Mouse (Mus musculus): ENCODE results near the gene Nme4.

Gene Nme4

GRCm38 (mm10) chr17:26066488-26067020 is 28.8 kb downstream of the Nme4 start:
- no peak for DNase-seq (ENCODE audit: low spot score)

DNA sequence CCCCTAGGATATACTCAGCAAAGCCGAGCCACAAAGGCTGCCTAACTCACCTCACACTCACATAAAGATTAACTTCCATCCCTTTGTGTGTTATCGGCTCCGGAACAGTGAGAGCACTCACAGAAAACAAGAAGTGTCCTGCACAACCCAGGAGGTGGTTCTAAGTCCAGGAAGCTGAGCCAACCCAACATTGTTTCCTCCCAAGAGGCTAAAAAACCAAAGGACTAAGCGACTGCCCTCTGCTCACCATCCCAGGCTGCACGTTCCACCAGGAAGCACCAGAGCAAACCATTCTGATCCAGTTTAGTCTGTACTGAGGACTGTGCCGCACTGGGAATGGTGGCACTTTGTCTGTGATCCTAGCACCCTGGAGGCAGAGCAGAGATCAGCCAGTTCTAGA is 30.5 kb downstream of the Nme4 start:
- DNase-seq (ENCODE audit: low spot score): no peak

GRCm38 (mm10) chr17:26057787-26058567 is 37.4 kb downstream of the Nme4 start:
- no peak for DNase-seq (ENCODE audit: low spot score)

DNA sequence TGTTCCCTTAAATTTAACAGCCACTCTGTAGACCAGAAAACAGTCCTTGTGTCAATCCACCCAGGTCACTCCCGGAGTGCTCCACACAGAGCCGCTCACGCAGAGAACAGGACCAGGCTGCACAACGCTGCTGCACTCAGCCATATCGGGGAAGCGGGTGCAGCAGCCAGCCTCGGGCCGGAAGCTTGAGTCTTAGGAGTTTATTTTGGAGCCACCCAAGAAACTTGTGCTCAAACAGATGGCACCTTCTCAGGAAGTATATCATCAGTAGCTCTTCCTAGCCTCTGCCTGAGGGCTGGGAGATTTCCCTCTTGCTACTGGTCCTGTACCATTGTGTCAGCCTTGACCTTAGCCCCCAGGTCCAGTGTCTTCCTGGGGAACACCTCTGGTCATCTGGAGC is 38.1 kb downstream of the Nme4 start:
- DNase-seq (ENCODE audit: low spot score): no peak

DNA sequence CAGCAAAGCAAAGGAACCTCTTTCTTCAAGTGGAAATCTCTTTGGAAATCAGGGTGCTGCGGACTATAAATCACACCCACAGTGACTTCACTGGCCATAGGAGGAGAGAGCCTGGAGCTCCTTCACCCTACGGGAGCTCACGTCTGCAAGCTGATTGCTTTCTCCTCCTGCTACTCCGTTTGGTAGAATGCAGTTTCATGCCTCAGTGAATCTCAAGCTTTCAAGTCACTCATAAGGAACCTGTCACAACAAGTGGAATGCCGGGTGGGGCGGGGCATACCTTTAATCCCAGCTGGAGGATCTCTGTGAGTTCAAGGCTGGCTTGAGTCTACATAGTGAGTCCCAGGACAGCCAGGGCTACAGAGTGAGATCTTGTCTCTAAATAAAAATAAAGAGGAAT is 40.2 kb downstream of the Nme4 start:
- DNase-seq (ENCODE audit: low spot score): no peak

- DNase-seq (ENCODE audit: low spot score): no peak
These were observed 41.1 kb downstream of the Nme4 start for GRCm38 (mm10) chr17:26054133-26054845.

DNA sequence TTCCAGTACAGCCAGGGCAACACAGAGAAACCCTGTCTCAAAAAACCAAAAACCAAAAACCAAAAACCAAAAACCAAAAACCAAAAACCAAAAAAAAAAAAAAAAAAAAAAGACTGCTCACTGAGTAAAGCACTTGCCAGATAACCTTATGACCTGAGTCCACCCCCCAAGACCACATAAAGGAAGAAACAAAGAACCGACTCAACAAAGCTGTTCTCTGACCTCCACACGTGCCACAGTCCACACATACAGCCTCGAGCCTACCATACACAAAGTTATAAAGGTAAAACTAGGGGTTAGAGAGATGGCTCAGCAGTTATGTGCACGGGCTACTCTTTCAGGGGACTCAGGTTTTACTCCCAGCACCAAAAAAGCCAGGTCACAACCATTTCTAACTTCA is 42.7 kb downstream of the Nme4 start:
- no peak for DNase-seq (ENCODE audit: low spot score)

DNA sequence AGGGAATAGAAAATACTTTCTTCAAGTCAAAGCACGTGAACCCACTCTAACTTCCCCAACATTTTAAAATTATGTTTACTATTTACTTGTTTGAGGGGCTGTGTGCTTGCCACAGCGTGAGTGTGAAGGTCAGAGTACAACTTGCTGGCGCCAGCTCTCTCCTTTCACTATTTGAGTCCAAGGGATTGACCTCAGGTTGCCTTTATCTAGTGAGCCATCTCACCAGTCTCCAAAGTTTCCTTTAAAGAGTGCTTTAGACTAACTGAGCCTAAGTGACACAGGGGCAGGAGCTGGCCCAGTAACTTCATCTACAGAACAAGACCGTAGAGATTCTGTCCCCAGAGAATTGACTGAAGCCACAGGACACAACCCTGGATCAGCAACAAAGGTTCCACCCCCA is 43.3 kb downstream of the Nme4 start:
- no peak for DNase-seq (ENCODE audit: low spot score)

DNA sequence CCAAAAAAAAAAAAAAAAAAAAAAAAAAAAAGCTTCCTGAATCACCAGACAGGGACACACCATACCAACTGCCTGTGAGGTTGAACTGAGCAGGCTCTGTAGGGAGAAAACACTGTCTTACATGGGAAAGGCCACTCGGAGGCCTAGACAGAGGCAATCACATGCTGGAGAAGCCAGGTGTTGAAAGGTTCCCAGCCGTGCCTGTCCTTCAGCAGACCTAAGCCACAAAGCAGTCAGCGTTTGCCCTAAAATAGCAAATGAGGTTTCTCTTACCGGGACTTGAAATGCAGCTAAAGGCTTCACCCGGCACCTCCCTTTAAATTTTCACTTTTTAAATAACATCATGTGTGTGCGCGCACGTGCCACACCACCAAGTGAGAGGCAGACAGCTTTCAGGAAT is 47.3 kb downstream of the Nme4 start:
- no peak for DNase-seq (ENCODE audit: low spot score)

- no peak for DNase-seq (ENCODE audit: low spot score)
These were observed 49.0 kb downstream of the Nme4 start for GRCm38 (mm10) chr17:26046253-26046997.

DNA sequence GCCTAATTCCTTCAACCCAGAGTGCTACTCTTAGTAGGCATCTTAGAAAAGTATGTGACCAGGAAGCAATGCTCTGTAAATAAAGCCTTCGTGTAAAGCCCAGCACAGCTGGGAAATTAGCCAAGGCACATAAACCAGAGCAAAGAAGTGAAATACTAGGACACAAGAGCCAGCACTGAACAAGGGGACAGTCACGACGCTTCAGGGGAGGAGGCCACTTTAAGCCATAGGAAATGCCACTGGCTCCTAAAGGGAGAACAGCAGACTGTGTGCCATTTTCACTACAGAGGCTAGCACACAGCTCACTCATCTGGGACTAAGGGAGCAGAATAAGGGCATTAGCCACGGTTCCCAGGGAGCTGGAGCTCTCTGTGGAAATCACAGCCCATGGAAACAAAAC is 50.1 kb downstream of the Nme4 start:
- DNase-seq (ENCODE audit: low spot score): no peak

DNA sequence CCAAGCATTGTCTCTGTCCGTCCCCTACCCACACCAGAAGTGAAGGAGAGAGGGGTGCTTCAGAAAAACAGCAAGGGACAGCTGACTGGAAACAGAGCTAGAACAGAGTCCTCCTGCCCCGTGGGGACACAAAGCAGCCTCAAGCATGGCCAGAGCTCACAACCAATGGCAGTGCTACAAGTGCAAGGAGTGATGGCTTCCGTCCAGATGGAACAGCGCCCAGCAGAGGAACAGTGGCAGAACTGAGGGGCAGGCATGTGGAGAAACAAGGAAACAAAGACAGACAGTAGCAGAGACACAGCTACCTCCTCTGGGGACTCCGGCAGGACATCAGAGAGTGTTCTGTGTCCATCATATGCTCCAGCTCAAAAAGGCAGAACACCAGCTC is 52.2 kb downstream of the Nme4 start:
- peak; percentile 66 for DNase-seq (ENCODE audit: low spot score)

- DNase-seq (ENCODE audit: low spot score): no peak
These were observed 52.7 kb downstream of the Nme4 start for GRCm38 (mm10) chr17:26042599-26043248.
